Mouse (Mus musculus): ENCODE data around the gene Pkd1.

DNA sequence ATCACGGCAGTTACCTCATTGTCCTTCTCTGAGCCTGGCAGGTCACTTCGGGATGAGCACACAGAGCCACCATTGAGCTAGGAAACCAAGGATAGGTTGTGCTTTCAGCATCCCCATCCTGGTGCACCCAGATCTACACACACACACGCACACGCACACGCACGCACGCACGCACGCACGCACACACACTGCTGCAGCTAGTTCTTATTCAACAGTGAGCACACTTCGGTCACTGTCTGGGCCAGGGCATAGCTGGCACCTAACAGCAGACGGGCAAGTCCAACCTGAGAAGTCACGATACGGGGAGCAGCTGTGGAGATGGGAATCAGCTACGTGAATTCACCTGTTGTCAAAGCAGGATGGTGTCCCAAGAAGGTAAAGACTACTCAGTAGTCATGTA, 90.9 kb downstream of the Pkd1 start:
- TF ChIP-seq POLR2A (IDR thresholded peaks at IDR 0.05; ENCODE audit: low read depth, low read length): no peak
- TF ChIP-seq CTCF (conservative IDR thresholded peaks at IDR 0.05; ENCODE audit: insufficient read depth, insufficient read length, low read depth, low read length): no peak

Measured in kidney, adult 2 months (tissue).